7 mouse cellular contexts compared by ENCODE assay signal in the genomic region with DNA sequence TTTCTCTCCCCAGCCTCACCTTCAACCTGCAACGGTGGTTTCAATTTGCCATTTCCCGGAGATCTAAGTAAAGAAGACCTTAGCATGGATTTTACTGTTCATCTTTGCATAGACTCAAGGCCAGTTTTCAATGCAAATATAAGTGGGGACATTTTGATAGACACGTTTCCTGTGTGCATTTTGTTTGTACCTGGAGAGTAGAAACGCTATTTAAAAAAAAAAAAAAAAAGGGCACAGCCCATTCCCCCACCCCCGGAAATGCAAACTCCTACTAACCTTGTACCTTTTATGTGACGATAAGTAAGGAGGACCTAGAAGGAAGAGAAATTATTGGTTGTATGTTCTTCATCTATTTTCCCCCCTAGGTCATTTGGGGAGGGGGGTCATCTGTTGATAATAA. TPM values are rescaled to one million over a fixed set of nuclear protein-coding genes. Genes with fewer than 3 reads are reported as not detected.
DNase-seq lines count a peak whose midpoint lies in the region; ATAC-seq and TF ChIP-seq lines count a peak whose summit lies in the region.

No protein-coding gene starts in this region.

- TF ChIP-seq POLR2A in limb, embryonic 14.5 days (IDR thresholded peaks at IDR 0.05; ENCODE audit: borderline replicate concordance, extremely low read depth, insufficient read depth, insufficient read length), result no peak

- no peaks in the 10 kb centered on the region for H3K27me3 ChIP-seq in lung, embryonic 16.5 days (ENCODE audit: control insufficient read depth, insufficient read depth, low read depth, low read length)
- H3K27me3 ChIP-seq in forebrain, embryonic 14.5 days (replicated peaks; ENCODE audit: control insufficient read depth, insufficient read depth, low read length), result no peaks in the 10 kb centered on the region
- H3K27me3 ChIP-seq in limb, embryonic 14.5 days (ENCODE audit: control insufficient read depth, insufficient read depth, low read length), result no peaks in the 10 kb centered on the region
- no peaks in the 10 kb centered on the region for H3K27me3 ChIP-seq in stomach, embryonic 15.5 days (replicated peaks)

- no peak overlapping the region for H3K9ac ChIP-seq in lung, embryonic 16.5 days (ENCODE audit: low read length)
- H3K9ac ChIP-seq in forebrain, embryonic 14.5 days (ENCODE audit: low read length), result no peak overlapping the region
- H3K9ac ChIP-seq in limb, embryonic 14.5 days (ENCODE audit: low read depth, low read length, severe bottlenecking), result no peak overlapping the region
- no peak overlapping the region for H3K9ac ChIP-seq in stomach, embryonic 15.5 days

- no peak overlapping the region for H3K27ac ChIP-seq in lung, embryonic 16.5 days (ENCODE audit: low read length)
- no peak overlapping the region for H3K27ac ChIP-seq in forebrain, embryonic 14.5 days (ENCODE audit: low read depth, low read length)
- H3K27ac ChIP-seq in limb, embryonic 14.5 days (replicated peaks; ENCODE audit: low read depth, low read length), result no peak overlapping the region
- H3K27ac ChIP-seq in stomach, embryonic 15.5 days, result no peak overlapping the region

- H3K36me3 ChIP-seq in lung, embryonic 16.5 days (ENCODE audit: control insufficient read depth, insufficient read depth, low read length), result no peaks in the 10 kb centered on the region
- no peaks in the 10 kb centered on the region for H3K36me3 ChIP-seq in forebrain, embryonic 14.5 days (ENCODE audit: control insufficient read depth, insufficient read depth, low read length)
- H3K36me3 ChIP-seq in limb, embryonic 14.5 days (ENCODE audit: control insufficient read depth, insufficient read depth, low read length), result no peaks in the 10 kb centered on the region
- H3K36me3 ChIP-seq in stomach, embryonic 15.5 days, result no peaks in the 10 kb centered on the region

- no peaks in the 10 kb centered on the region for H3K9me3 ChIP-seq in lung, embryonic 16.5 days (ENCODE audit: control insufficient read depth, low read length)
- H3K9me3 ChIP-seq in forebrain, embryonic 14.5 days (replicated peaks; ENCODE audit: control insufficient read depth, low read length), result no peaks in the 10 kb centered on the region
- H3K9me3 ChIP-seq in limb, embryonic 14.5 days (ENCODE audit: control insufficient read depth, low read length), result no peaks in the 10 kb centered on the region
- no peaks in the 10 kb centered on the region for H3K9me3 ChIP-seq in stomach, embryonic 15.5 days

- peak overlapping the region; percentile 6; the same call in 1 of the 2 replicates for H3K4me3 ChIP-seq in lung, embryonic 16.5 days (ENCODE audit: low read length)
- no peak overlapping the region for H3K4me3 ChIP-seq in forebrain, embryonic 14.5 days (ENCODE audit: low read depth, low read length)
- H3K4me3 ChIP-seq in limb, embryonic 14.5 days (replicated peaks; ENCODE audit: low read length), result no peak overlapping the region
- 0 out of 2 replicates have a peak overlapping the region, but pooled peaks have one; percentile 10 for H3K4me3 ChIP-seq in stomach, embryonic 15.5 days (replicated peaks)

- DNase-seq in lung, postnatal 36 days, result no peak
- DNase-seq in forebrain, embryonic 14.5 days (ENCODE audit: low spot score), result no peak
- no peak for DNase-seq in limb, embryonic 14.5 days (ENCODE audit: low spot score)
- DNase-seq in thymus, postnatal 0 days (ENCODE audit: low spot score), result no peak
- DNase-seq in urinary bladder, postnatal 14 days (ENCODE audit: low spot score), result no peak

- ATAC-seq in lung, embryonic 16.5 days (ENCODE audit: low read depth), result no peak
- no peak for ATAC-seq in forebrain, embryonic 14.5 days
- no peak for ATAC-seq in limb, embryonic 14.5 days (ENCODE audit: low FRiP score, low read depth)
- ATAC-seq in stomach, embryonic 15.5 days (ENCODE audit: insufficient read depth, low FRiP score, low read depth), result no peak

- H3K4me1 ChIP-seq in lung, embryonic 16.5 days (replicated peaks; ENCODE audit: control insufficient read depth, insufficient read depth, low read length), result peaks cover 17% of the 10 kb centered on the region
- peaks cover 4% of the 10 kb centered on the region; the same call in 1 of the 2 replicates for H3K4me1 ChIP-seq in forebrain, embryonic 14.5 days (ENCODE audit: control insufficient read depth, insufficient read depth, low read length)
- peaks cover 4% of the 10 kb centered on the region; the same call in 1 of the 2 replicates for H3K4me1 ChIP-seq in limb, embryonic 14.5 days (ENCODE audit: control insufficient read depth, insufficient read depth, low read length)
- H3K4me1 ChIP-seq in stomach, embryonic 15.5 days, result peaks cover 12% of the 10 kb centered on the region; the same call in 1 of the 2 replicates

- 41% methylated on average over 6 of the region's 6 CpGs for WGBS in lung, embryonic 16.5 days
- 55% methylated on average over 6 of the region's 6 CpGs for WGBS in forebrain, embryonic 14.5 days
- 36% methylated on average over 6 of the region's 6 CpGs for WGBS in limb, embryonic 14.5 days
- WGBS in stomach, embryonic 15.5 days, result 44% methylated on average over 6 of the region's 6 CpGs

- peak overlapping the region; percentile 42 for H3K4me2 ChIP-seq in lung, embryonic 16.5 days (ENCODE audit: low read depth, low read length)
- H3K4me2 ChIP-seq in forebrain, embryonic 14.5 days (ENCODE audit: low read length), result peak overlapping the region; percentile 28
- peak overlapping the region; percentile 35 for H3K4me2 ChIP-seq in limb, embryonic 14.5 days (replicated peaks; ENCODE audit: low read depth, low read length, severe bottlenecking)
- peak overlapping the region; percentile 43 for H3K4me2 ChIP-seq in stomach, embryonic 15.5 days

RNA-seq across cellular contexts. Expression of a gene that starts 24.2 kb away (rescaled TPM):
- 79.3 and 80.3 TPM in 2 replicates for polyA plus RNA-seq in lung, embryonic 16.5 days (2015; fragmentation: Nextera tagmentation; extraction: Ambion mirVana)
- 34.1 and 40.1 TPM in 2 replicates for polyA plus RNA-seq in forebrain, embryonic 14.5 days (2014; fragmentation: Nextera tagmentation; extraction: Ambion mirVana)
- polyA plus RNA-seq in limb, embryonic 14.5 days (2012; rRNA removed), result 60.2 and 78.3 TPM in 2 replicates
- polyA plus RNA-seq in limb, embryonic 14.5 days (2014; fragmentation: Nextera tagmentation; extraction: Ambion mirVana), result 64.7 and 67.7 TPM in 2 replicates
- polyA plus RNA-seq in stomach, embryonic 15.5 days (2015; fragmentation: Nextera tagmentation; extraction: Ambion mirVana), result 35.3 and 36.3 TPM in 2 replicates
- polyA plus RNA-seq in thymus, postnatal 0 days (2015; fragmentation: Nextera tagmentation; extraction: Ambion mirVana), result 33.7 and 34.4 TPM in 2 replicates

Comparison
In these comparisons a context has a peak if more than half of its experiments do, and no peak if none do; other contexts are left out.
1. H3K4me3 ChIP-seq: peak in lung, embryonic 16.5 days (single experiment) and stomach, embryonic 15.5 days (single experiment); none in forebrain, embryonic 14.5 days (single experiment) and limb, embryonic 14.5 days (single experiment).
2. Peak in every context shown above with its lines, with median percentiles within 50 percentile points of each other: H3K4me2 ChIP-seq.